Mouse (Mus musculus) hindbrain, embryonic 13.5 days (tissue): ENCODE measurements around the gene Trp53bp2. TPM values are rescaled to one million over a fixed set of nuclear protein-coding genes. Genes with fewer than 3 reads are reported as not detected.

Experiments
- ATAC-seq: fragments of 200-750 bp; cut with Nextera tagmentation; 2 replicates; pipeline ENCODE4 v1.8.0; 2017; ENCODE audit warnings: moderate TSS enrichment; ENCODE audit not compliant: low FRiP score
- H3K27ac ChIP-seq: fragments of 300-500 bp; sonication (generic); 2 replicates; pipeline ENCODE4 v1.5.1; 2015; ENCODE audit warnings: inconsistent platforms, mild to moderate bottlenecking, moderate library complexity
- H3K27me3 ChIP-seq: fragments of 300-500 bp; sonication (generic); 2 replicates; pipeline ENCODE4 v1.6.1; 2015; ENCODE audit warnings: mild to moderate bottlenecking, inconsistent platforms
- H3K36me3 ChIP-seq: fragments of 300-500 bp; sonication (generic); 2 replicates; pipeline ENCODE4 v1.6.1; 2015; ENCODE audit warnings: mild to moderate bottlenecking, inconsistent platforms
- H3K4me1 ChIP-seq: fragments of 300-500 bp; sonication (generic); replicated peaks from 2 replicates; pipeline ENCODE4 v1.6.1; 2015; ENCODE audit warnings: inconsistent platforms
- H3K4me2 ChIP-seq: fragments of 300-500 bp; sonication (generic); 2 replicates; pipeline ENCODE4 v1.6.1; 2015; ENCODE audit warnings: inconsistent platforms, mild to moderate bottlenecking, moderate library complexity
- H3K4me3 ChIP-seq: fragments of 300-500 bp; sonication (generic); 2 replicates; pipeline ENCODE4 v1.5.1; 2015; ENCODE audit warnings: mild to moderate bottlenecking, inconsistent platforms
- H3K9ac ChIP-seq: fragments of 300-500 bp; sonication (generic); 2 replicates; pipeline ENCODE4 v1.6.1; 2015; ENCODE audit warnings: mild to moderate bottlenecking, inconsistent platforms
- H3K9me3 ChIP-seq: fragments of 300-500 bp; sonication (generic); 2 replicates; pipeline ENCODE4 v1.6.1; 2016; ENCODE audit warnings: inconsistent platforms
- WGBS: fragments of 180-500 bp; shearing (Covaris S2); methylation state at CpG from one replicate; pipeline ENCODE4 v1.1.7; 2015; 5-methylcytosine and 5-hydroxymethylcytosine counted together
- polyA plus RNA-seq: library from polyadenylated mRNA; unstranded; fragments of >200 nt; fragmentation: Nextera tagmentation; extraction: Ambion mirVana; gene quantifications from 2 replicates; pipeline ENCODE4 v1.2.1, GENCODE M21; 2015

Gene Trp53bp2
- polyA plus RNA-seq, 1 experiment from 2014 or later: 21.7 TPM

DNA sequence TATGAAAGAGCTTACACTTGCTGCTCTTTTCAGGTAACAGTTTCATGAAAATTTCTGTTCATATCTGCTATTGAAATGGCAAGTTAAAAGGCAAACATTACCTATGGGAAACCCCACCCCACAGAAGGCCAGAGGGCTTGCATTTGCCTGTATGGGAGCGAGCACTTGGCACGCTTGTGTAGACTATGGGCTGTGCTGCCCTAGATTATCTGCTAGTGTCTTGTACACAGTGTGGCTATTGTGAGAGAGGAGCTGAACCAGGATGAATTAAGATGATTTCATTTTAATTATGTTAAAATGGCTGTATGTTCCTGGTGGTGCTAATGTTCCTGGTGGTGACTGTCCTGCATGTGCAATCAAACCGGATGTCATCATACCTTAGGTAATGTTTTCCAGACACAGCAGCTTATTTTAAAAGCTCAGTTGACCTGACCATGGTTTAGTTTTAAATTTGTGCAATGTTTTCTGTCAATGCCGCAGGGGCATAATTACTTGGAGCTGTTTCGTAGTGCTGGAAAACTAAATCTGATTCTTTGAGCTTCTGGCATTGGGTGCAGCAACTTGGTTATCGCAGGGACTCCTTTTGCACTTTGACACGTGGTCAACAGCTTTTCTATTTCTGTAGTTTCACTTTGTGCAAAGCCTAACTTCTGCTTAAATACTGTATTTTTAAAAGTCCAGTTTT lies 3.8 kb downstream of the Trp53bp2 start:
- 84% methylated on average over 7 of the region's 7 CpGs for whole genome bisulfite sequencing
- Histone ChIP-seq H3K27ac (no peak overlapping the region), H3K4me2 (no peak overlapping the region), H3K27me3 (no peaks in the 10 kb centered on the region), H3K4me1 (peaks cover 43% of the 10 kb centered on the region), H3K36me3 (no peaks in the 10 kb centered on the region), H3K4me3 (no peak overlapping the region), H3K9me3 (no peaks in the 10 kb centered on the region), H3K9ac (0 out of 2 replicates have a peak overlapping the region, but pooled peaks have one; percentile 6)
- no peak for ATAC-seq

GRCm38 (mm10) chr1:182419481-182419880 lies 10.5 kb downstream of the Trp53bp2 start:
- no peak overlapping the region for H3K9ac ChIP-seq
- H3K4me1 ChIP-seq: peaks cover 20% of the 10 kb centered on the region
- no peak overlapping the region for H3K27ac ChIP-seq
- ATAC-seq: no peak
- H3K4me2 ChIP-seq: no peak overlapping the region
- 77% methylated on average over 3 of the region's 3 CpGs for WGBS
- no peak overlapping the region for H3K4me3 ChIP-seq
- H3K36me3 ChIP-seq: no peaks in the 10 kb centered on the region
- H3K9me3 ChIP-seq: no peaks in the 10 kb centered on the region
- no peaks in the 10 kb centered on the region for H3K27me3 ChIP-seq

DNA sequence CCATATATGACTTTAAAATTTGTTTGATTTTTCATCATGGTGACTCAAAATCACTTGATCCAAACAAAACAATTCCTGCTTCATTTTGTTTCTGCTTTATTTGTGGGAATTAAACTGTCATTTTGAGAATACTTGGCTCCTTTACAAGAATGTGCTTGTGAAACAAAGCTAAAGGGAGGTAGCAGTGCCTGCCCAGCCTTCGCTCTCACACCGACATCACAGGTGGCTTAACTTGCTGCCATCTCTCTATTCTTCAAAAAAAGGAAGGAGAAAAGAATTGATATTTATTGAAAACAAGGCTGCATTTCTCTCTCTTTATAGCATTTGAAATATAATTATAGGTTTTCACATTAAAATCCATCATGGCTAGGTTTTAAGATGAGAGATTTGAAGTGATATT lies 15.3 kb downstream of the Trp53bp2 start:
- no peaks in the 10 kb centered on the region for H3K9me3 ChIP-seq
- ATAC-seq: no peak
- no peak overlapping the region for H3K9ac ChIP-seq
- no peak overlapping the region for H3K27ac ChIP-seq
- WGBS: 80% methylated on average over 2 of the region's 2 CpGs
- no peak overlapping the region for H3K4me2 ChIP-seq
- H3K36me3 ChIP-seq: no peaks in the 10 kb centered on the region
- H3K4me3 ChIP-seq: no peak overlapping the region
- H3K27me3 ChIP-seq: no peaks in the 10 kb centered on the region
- peaks cover 35% of the 10 kb centered on the region for H3K4me1 ChIP-seq

GRCm38 (mm10) chr1:182425176-182425575 lies 16.2 kb downstream of the Trp53bp2 start:
- ATAC-seq: no peak
- no peak overlapping the region for H3K4me3 ChIP-seq
- H3K9me3 ChIP-seq: no peaks in the 10 kb centered on the region
- no peak overlapping the region for H3K9ac ChIP-seq
- H3K36me3 ChIP-seq: no peaks in the 10 kb centered on the region
- 64% methylated on average over 3 of the region's 3 CpGs for WGBS
- H3K4me2 ChIP-seq: no peak overlapping the region
- H3K4me1 ChIP-seq: peaks cover 35% of the 10 kb centered on the region
- H3K27me3 ChIP-seq: no peaks in the 10 kb centered on the region
- peak overlapping the region; percentile 44; the same call in 1 of the 2 replicates for H3K27ac ChIP-seq

DNA sequence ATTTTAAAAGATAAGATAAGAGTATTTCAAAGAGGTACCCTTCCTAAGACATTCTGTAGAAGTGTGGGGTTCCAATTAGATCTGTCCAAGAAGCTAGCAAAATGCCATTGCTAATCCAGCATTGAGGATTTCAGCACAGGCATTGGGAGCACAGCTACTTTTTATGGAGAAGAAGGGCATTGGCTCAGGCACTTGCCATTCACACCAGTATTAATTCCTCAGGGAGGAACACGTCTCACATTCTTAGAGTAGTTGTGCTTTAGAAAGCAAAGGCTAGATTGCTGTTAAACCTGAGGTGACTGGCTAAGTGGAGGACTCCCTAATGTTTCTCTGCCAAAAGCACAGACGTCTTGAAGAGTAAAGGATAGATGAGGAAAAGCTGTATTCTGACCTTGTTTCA lies 17.5 kb downstream of the Trp53bp2 start:
- WGBS: 44% methylated on average over 2 of the region's 2 CpGs
- Histone ChIP-seq H3K4me2 (no peak overlapping the region), H3K9ac (no peak overlapping the region), H3K27ac (no peak overlapping the region), H3K9me3 (no peaks in the 10 kb centered on the region), H3K4me1 (peaks cover 26% of the 10 kb centered on the region), H3K36me3 (peaks cover 7% of the 10 kb centered on the region), H3K27me3 (no peaks in the 10 kb centered on the region), H3K4me3 (no peak overlapping the region)
- no peak for ATAC-seq

DNA sequence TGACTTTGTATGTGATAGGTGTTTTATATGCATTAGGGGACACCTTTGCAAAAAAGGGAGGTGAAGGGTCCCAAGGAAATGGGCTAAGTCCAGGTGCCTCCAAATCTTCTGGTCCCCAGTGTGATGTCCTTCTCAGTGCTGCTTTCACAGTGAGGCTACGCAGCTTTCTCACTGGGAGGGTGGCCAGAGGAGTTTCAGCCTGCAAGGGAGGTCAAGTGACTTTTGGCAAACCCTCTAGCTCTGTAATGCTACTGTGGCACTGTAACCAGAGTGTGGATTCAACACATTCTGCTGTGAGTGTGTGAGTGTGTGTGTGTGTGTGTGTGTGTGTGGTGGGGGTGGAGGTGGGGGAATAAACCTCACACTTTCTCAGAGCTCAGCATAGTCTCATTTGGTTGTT lies 18.5 kb downstream of the Trp53bp2 start:
- Histone ChIP-seq H3K4me3 (no peak overlapping the region), H3K36me3 (peaks cover 17% of the 10 kb centered on the region), H3K9ac (no peak overlapping the region), H3K9me3 (no peaks in the 10 kb centered on the region), H3K4me1 (peaks cover 24% of the 10 kb centered on the region), H3K4me2 (no peak overlapping the region), H3K27ac (no peak overlapping the region), H3K27me3 (no peaks in the 10 kb centered on the region)
- WGBS: 79% methylated on average over 1 of the region's 1 CpGs
- no peak for ATAC-seq

GRCm38 (mm10) chr1:182429826-182430225 lies 20.9 kb downstream of the Trp53bp2 start:
- ATAC-seq: no peak
- WGBS: 87% methylated on average over 2 of the region's 3 CpGs
- Histone ChIP-seq H3K9ac (no peak overlapping the region), H3K4me3 (no peak overlapping the region), H3K36me3 (peaks cover 28% of the 10 kb centered on the region), H3K4me1 (peaks cover 23% of the 10 kb centered on the region), H3K4me2 (no peak overlapping the region), H3K27me3 (no peaks in the 10 kb centered on the region), H3K9me3 (no peaks in the 10 kb centered on the region), H3K27ac (no peak overlapping the region)

DNA sequence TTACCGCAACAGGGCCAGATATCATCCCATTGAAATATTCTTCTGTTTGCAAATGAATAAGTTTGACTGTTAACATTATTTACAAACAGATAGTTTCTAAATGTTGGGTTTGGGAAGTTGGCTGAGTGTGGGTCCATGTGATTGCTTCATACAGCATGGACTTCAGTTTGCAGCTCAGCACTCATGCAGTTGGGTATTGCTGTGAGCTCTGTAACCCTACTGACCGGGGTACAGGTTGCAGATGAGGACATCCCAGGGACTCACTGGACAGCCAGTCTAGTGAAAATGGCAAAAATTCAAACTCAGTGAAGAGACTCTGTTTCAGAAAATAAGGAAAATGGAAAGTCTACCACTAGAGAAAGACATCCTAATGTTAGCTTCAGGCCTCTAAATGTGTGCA lies 21.7 kb downstream of the Trp53bp2 start:
- no peak overlapping the region for H3K27ac ChIP-seq
- WGBS: 88% methylated on average over 2 of the region's 2 CpGs
- ATAC-seq: no peak
- H3K9me3 ChIP-seq: no peaks in the 10 kb centered on the region
- peaks cover 16% of the 10 kb centered on the region for H3K4me1 ChIP-seq
- no peak overlapping the region for H3K9ac ChIP-seq
- H3K27me3 ChIP-seq: no peaks in the 10 kb centered on the region
- H3K4me2 ChIP-seq: no peak overlapping the region
- no peak overlapping the region for H3K4me3 ChIP-seq
- peaks cover 32% of the 10 kb centered on the region for H3K36me3 ChIP-seq

- H3K4me2 ChIP-seq: no peak overlapping the region
- H3K4me3 ChIP-seq: no peak overlapping the region
- no peaks in the 10 kb centered on the region for H3K9me3 ChIP-seq
- 97% methylated on average over 3 of the region's 3 CpGs for WGBS
- no peak overlapping the region for H3K9ac ChIP-seq
- H3K36me3 ChIP-seq: peaks cover 40% of the 10 kb centered on the region
- H3K27me3 ChIP-seq: no peaks in the 10 kb centered on the region
- ATAC-seq: no peak
- peaks cover 5% of the 10 kb centered on the region; the same call in 1 of the 2 replicates for H3K4me1 ChIP-seq
- H3K27ac ChIP-seq: no peak overlapping the region
Measured at GRCm38 (mm10) chr1:182432059-182432458, 23.1 kb downstream of the Trp53bp2 start.

DNA sequence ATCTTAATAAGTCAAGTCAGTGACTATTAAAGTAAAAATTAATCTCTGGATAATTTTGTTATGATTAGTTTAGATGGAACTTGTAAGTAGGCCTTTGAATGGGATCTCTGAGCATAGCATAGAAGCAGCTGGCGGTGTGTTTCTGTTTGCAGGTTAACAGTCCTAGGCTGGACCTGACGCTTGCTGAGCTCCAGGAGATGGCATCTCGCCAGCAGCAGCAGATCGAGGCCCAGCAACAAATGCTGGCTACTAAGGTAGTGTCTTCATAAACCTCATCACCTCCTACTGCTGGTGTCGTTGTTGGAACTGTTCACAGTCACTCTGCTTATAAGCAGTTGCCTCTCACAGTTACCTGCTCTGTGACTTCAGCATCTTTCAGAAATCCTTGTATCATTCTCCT lies 27.8 kb downstream of the Trp53bp2 start:
- Histone ChIP-seq H3K27ac (no peak overlapping the region), H3K4me1 (no peaks in the 10 kb centered on the region; the same call in 1 of the 2 replicates), H3K9ac (no peak overlapping the region), H3K27me3 (no peaks in the 10 kb centered on the region), H3K4me3 (no peak overlapping the region), H3K36me3 (peaks cover 57% of the 10 kb centered on the region), H3K4me2 (no peak overlapping the region), H3K9me3 (no peaks in the 10 kb centered on the region)
- 82% methylated on average over 5 of the region's 5 CpGs for WGBS
- ATAC-seq: no peak

- Histone ChIP-seq H3K4me1 (no peaks in the 10 kb centered on the region; the same call in 1 of the 2 replicates), H3K27me3 (no peaks in the 10 kb centered on the region), H3K9ac (no peak overlapping the region), H3K4me2 (no peak overlapping the region), H3K9me3 (no peaks in the 10 kb centered on the region), H3K36me3 (peaks cover 67% of the 10 kb centered on the region), H3K27ac (no peak overlapping the region), H3K4me3 (no peak overlapping the region)
- WGBS: 72% methylated on average over 5 of the region's 5 CpGs
- no peak for ATAC-seq
Measured at GRCm38 (mm10) chr1:182439546-182440222, 30.7 kb downstream of the Trp53bp2 start.

DNA sequence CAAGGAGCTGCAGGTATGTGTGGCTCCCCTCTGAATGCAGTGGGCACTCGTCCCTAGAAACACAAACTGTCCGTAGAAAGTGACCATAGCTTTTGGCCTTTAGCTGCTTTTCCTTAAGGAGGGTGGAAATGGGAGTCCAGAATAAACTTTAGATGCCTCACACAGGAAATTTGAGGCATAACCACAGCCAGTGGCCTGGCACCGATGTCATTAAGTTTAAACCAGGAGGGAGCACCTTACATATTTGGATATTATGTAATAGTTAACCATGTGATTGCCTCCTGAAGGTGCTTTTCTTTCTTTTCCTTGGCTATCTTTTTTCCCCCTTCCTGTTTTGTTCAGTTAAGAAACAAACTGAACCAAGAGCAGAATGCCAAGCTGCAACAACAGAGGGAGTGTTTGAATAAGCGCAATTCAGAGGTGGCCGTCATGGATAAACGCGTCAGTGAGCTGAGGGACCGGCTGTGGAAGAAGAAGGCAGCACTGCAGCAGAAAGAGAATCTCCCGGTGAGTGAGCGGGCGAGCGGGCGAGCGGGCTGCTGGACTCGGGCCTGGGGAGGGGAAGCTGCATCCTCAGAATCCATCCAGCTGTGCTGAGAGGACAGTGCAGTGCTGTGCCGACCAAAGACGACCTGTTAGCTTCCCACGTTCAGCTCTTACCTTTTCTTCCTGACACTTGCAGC lies 33.0 kb downstream of the Trp53bp2 start:
- Histone ChIP-seq H3K4me3 (no peak overlapping the region), H3K27ac (no peak overlapping the region), H3K9me3 (no peaks in the 10 kb centered on the region), H3K4me1 (no peaks in the 10 kb centered on the region; the same call in 1 of the 2 replicates), H3K27me3 (no peaks in the 10 kb centered on the region), H3K36me3 (peaks cover 76% of the 10 kb centered on the region), H3K9ac (no peak overlapping the region), H3K4me2 (no peak overlapping the region)
- ATAC-seq: no peak
- 86% methylated on average over 18 of the region's 18 CpGs for WGBS
